Mouse (Mus musculus) heart, embryonic 12.5 days (tissue): Measurements from ENCODE around the gene 1700037H04Rik. TPM values are rescaled to one million over a fixed set of nuclear protein-coding genes. Genes with fewer than 3 reads are reported as not detected.
"Not testable (repeated sequence)": the region's sequence is repeated elsewhere in the genome, so short reads cannot be mapped to it uniquely, and the experiment has no call there.

ENCODE experiments used
- ATAC-seq: fragments of 200-750 bp; cut with Nextera tagmentation; 2 replicates; pipeline ENCODE4 v1.8.0; 2017; ENCODE audit warnings: moderate TSS enrichment, moderate library complexity; ENCODE audit not compliant: insufficient number of reproducible peaks, low FRiP score
- H3K27ac ChIP-seq: fragments of 300-500 bp; sonication (generic); 2 replicates; pipeline ENCODE4 v1.5.1; 2016; ENCODE audit warnings: mild to moderate bottlenecking, moderate library complexity; ENCODE audit not compliant: poor library complexity, severe bottlenecking
- H3K27me3 ChIP-seq: fragments of 300-500 bp; sonication (generic); replicated peaks from 2 replicates; pipeline ENCODE4 v1.6.1; 2016; ENCODE audit warnings: mild to moderate bottlenecking, moderate library complexity
- H3K36me3 ChIP-seq: fragments of 300-500 bp; sonication (generic); 2 replicates; pipeline ENCODE4 v1.6.1; 2016; ENCODE audit warnings: mild to moderate bottlenecking, moderate library complexity
- H3K4me1 ChIP-seq: fragments of 300-500 bp; sonication (generic); replicated peaks from 2 replicates; pipeline ENCODE4 v1.6.1; 2016; ENCODE audit warnings: mild to moderate bottlenecking
- H3K4me2 ChIP-seq: fragments of 300-500 bp; sonication (generic); 2 replicates; pipeline ENCODE4 v1.6.1; 2016; ENCODE audit warnings: mild to moderate bottlenecking, moderate library complexity
- H3K4me3 ChIP-seq: fragments of 300-500 bp; sonication (generic); 2 replicates; pipeline ENCODE4 v1.5.1; 2016; ENCODE audit warnings: mild to moderate bottlenecking
- H3K9ac ChIP-seq: fragments of 300-500 bp; sonication (generic); 2 replicates; pipeline ENCODE4 v1.6.1; 2016; ENCODE audit warnings: mild to moderate bottlenecking, moderate library complexity
- H3K9me3 ChIP-seq: fragments of 300-500 bp; sonication (generic); replicated peaks from 2 replicates; pipeline ENCODE4 v1.6.1; 2016; ENCODE audit warnings: mild to moderate bottlenecking, moderate library complexity
- WGBS: fragments of 180-500 bp; shearing (Covaris S2); methylation state at CpG from one replicate; pipeline ENCODE4 v1.1.7; 2016; 5-methylcytosine and 5-hydroxymethylcytosine counted together
- polyA plus RNA-seq: library from polyadenylated mRNA; unstranded; fragments of >200 nt; fragmentation: Nextera tagmentation; extraction: Ambion mirVana; gene quantifications from 2 replicates; pipeline ENCODE4 v1.2.1, GENCODE M21; 2016

The 1700037H04Rik gene
- polyA plus RNA-seq, 1 experiment from 2014 or later = 69.2 TPM

DNA sequence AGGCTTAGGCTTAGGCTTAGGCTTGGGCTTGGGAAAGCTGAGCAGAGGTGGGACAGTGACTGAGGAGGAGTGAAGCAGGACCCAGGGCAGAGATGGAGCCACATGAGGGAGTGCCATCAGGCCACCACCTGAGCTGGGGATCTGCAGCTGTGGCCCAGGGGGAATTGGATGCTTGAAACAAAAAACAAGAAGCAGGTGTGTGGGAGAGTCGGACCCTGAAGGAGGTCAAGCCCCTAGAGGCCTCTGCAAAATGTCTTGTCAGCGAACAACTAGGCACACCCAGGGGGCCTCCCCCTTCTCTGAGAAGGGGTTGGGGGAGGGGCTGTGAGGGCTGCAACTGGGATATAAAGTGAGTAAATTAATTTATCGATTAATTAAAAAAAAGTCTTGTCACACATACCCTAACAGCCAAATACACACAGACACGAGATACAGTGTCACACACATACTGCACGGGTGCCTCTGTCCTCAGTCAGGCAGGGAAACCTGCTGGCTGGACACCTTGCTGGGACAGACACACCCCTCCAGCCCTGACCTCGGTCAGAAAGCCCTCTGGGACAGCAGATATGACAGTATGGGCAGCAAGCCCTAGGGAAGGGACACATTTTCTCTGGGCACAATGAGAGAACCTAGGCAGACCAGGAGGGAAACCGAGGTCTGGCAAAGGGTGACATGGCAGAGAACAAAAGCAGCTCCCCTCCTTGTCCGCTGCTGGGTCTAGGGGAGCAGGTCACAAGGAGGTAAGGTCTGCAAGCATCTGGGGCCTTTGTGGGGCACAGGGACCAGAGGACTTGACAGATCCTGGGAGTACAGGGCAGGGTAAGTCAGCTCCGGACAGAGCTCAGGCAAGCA is 33.7 kb downstream of the 1700037H04Rik start:
- H3K4me1 ChIP-seq = peaks cover 36% of the 10 kb centered on the region
- H3K9me3 ChIP-seq = no peaks in the 10 kb centered on the region
- H3K27me3 ChIP-seq = peaks cover 16% of the 10 kb centered on the region; the same call in 1 of the 2 replicates
- 47% methylated on average over 9 of the region's 9 CpGs for WGBS
- no peak overlapping the region for H3K27ac ChIP-seq
- peak overlapping the region; percentile 80 for H3K4me2 ChIP-seq
- no peak overlapping the region for H3K4me3 ChIP-seq
- no peak; the same call in 1 of the 2 replicates for ATAC-seq
- 0 out of 2 replicates have a peak overlapping the region, but pooled peaks have one; percentile 88 for H3K9ac ChIP-seq
- no peaks in the 10 kb centered on the region for H3K36me3 ChIP-seq

- Histone ChIP-seq H3K9ac (no peak overlapping the region), H3K4me2 (no peak overlapping the region), H3K27me3 (peaks cover 16% of the 10 kb centered on the region; the same call in 1 of the 2 replicates), H3K27ac (no peak overlapping the region), H3K36me3 (no peaks in the 10 kb centered on the region), H3K4me1 (peaks cover 36% of the 10 kb centered on the region), H3K4me3 (no peak overlapping the region), H3K9me3 (no peaks in the 10 kb centered on the region)
- 87% methylated on average over 9 of the region's 9 CpGs for WGBS
- ATAC-seq = no peak
These were observed 34.5 kb downstream of the 1700037H04Rik start for GRCm38 (mm10) chr2:131125157-131125963.

- Histone ChIP-seq H3K4me1 (peaks cover 33% of the 10 kb centered on the region), H3K27me3 (peaks cover 16% of the 10 kb centered on the region; the same call in 1 of the 2 replicates), H3K36me3 (no peaks in the 10 kb centered on the region), H3K9ac (no peak overlapping the region), H3K4me3 (no peak overlapping the region), H3K27ac (no peak overlapping the region), H3K4me2 (no peak overlapping the region), H3K9me3 (no peaks in the 10 kb centered on the region)
- WGBS = 51% methylated on average over 3 of the region's 3 CpGs
- no peak for ATAC-seq
These were observed 35.7 kb downstream of the 1700037H04Rik start for GRCm38 (mm10) chr2:131124166-131124565.

GRCm38 (mm10) chr2:131118968-131119574 is 40.8 kb downstream of the 1700037H04Rik start:
- H3K9ac ChIP-seq = no peak overlapping the region
- no peaks in the 10 kb centered on the region; the same call in 1 of the 2 replicates for H3K27me3 ChIP-seq
- no peak for ATAC-seq
- no peaks in the 10 kb centered on the region for H3K9me3 ChIP-seq
- H3K4me1 ChIP-seq = no peaks in the 10 kb centered on the region
- H3K4me2 ChIP-seq = no peak overlapping the region
- H3K27ac ChIP-seq = no peak overlapping the region
- H3K36me3 ChIP-seq = no peaks in the 10 kb centered on the region
- WGBS = 74% methylated on average over 1 of the region's 2 CpGs
- H3K4me3 ChIP-seq = no peak overlapping the region

DNA sequence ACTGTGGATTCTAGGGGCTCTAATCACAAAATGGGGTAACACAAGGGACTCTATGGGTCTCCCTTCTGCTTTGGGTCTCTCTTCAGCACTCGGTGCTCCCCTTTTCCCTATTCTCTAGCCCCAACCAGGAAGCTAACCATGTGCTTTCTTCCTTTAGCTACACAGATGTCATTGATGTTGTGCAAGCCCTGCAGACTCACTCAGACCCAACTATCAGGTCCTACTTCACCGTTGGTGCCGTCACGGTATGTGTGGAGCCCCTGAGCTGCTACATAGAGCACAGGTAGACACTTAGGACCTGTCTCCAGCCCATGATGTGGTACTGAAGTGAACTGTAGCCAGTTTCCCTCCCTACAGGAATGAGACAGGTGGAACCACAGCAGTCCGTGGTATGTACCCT is 53.9 kb downstream of the 1700037H04Rik start:
- ATAC-seq = no peak
- no peak overlapping the region for H3K4me3 ChIP-seq
- 84% methylated on average over 5 of the region's 5 CpGs for WGBS
- H3K27me3 ChIP-seq = no peaks in the 10 kb centered on the region
- no peak overlapping the region for H3K9ac ChIP-seq
- H3K9me3 ChIP-seq = no peaks in the 10 kb centered on the region
- H3K4me1 ChIP-seq = peaks cover 9% of the 10 kb centered on the region
- no peaks in the 10 kb centered on the region for H3K36me3 ChIP-seq
- H3K4me2 ChIP-seq = no peak overlapping the region
- no peak overlapping the region for H3K27ac ChIP-seq

- not testable (repeated sequence) for ATAC-seq, H3K4me1 ChIP-seq, H3K36me3 ChIP-seq, H3K27ac ChIP-seq, H3K4me3 ChIP-seq, H3K27me3 ChIP-seq, H3K4me2 ChIP-seq, H3K9ac ChIP-seq, H3K9me3 ChIP-seq
- WGBS = 71% methylated on average over 4 of the region's 4 CpGs
These were observed 54.8 kb downstream of the 1700037H04Rik start for GRCm38 (mm10) chr2:131105061-131105460.

GRCm38 (mm10) chr2:131104021-131104420 is 55.9 kb downstream of the 1700037H04Rik start:
- ATAC-seq = no peak
- Histone ChIP-seq H3K9me3 (no peaks in the 10 kb centered on the region), H3K27ac (peak overlapping the region; percentile 8; the same call in 1 of the 2 replicates)

DNA sequence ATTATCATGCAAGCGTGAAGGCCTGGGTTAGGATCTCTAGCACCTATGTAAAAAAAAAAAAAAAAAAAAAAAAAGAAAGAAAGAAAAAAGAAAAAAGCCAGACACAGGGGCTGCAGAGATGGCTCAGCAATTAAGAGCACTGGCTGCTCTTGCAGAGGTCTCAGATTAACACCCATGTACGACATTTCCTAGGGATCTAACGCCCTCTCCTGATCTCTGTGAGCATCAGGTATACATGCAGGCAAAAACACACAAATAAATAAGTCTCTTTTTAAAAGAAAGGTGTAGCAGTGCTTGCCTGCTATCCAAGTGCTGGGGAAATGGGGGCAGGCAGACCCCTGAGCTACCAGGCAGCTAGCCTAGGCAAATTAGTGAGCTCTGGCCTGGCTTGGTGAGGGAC is 58.4 kb downstream of the 1700037H04Rik start:
- 53% methylated on average over 3 of the region's 3 CpGs for WGBS
- ATAC-seq = no peak

More at GRCm38 (mm10) chr2:131104021-131104420, 55.9 kb downstream of the 1700037H04Rik start:
- Histone ChIP-seq H3K4me3 (no peak overlapping the region), H3K27me3 (no peaks in the 10 kb centered on the region), H3K36me3 (no peaks in the 10 kb centered on the region), H3K4me2 (no peak overlapping the region), H3K4me1 (peaks cover 9% of the 10 kb centered on the region), H3K9ac (no peak overlapping the region)
- 72% methylated on average over 4 of the region's 4 CpGs for WGBS

GRCm38 (mm10) chr2:131097087-131097486 is 62.8 kb downstream of the 1700037H04Rik start:
- no peak for ATAC-seq
- H3K36me3 ChIP-seq = no peaks in the 10 kb centered on the region
- H3K27me3 ChIP-seq = no peaks in the 10 kb centered on the region
- WGBS = 79% methylated on average over 4 of the region's 4 CpGs
- H3K9ac ChIP-seq = no peak overlapping the region
- peak overlapping the region; percentile 35 for H3K27ac ChIP-seq
- peaks cover 10% of the 10 kb centered on the region; the same call in 1 of the 2 replicates for H3K4me1 ChIP-seq
- no peak overlapping the region for H3K4me3 ChIP-seq
- H3K4me2 ChIP-seq = no peak overlapping the region
- H3K9me3 ChIP-seq = no peaks in the 10 kb centered on the region

More for the DNA sequence above, 58.4 kb downstream of the 1700037H04Rik start:
- no peaks in the 10 kb centered on the region for H3K36me3 ChIP-seq
- no peaks in the 10 kb centered on the region for H3K27me3 ChIP-seq
- H3K27ac ChIP-seq = no peak overlapping the region
- no peaks in the 10 kb centered on the region for H3K9me3 ChIP-seq
- no peak overlapping the region for H3K4me2 ChIP-seq
- H3K4me3 ChIP-seq = no peak overlapping the region
- no peak overlapping the region for H3K9ac ChIP-seq
- H3K4me1 ChIP-seq = peaks cover 11% of the 10 kb centered on the region
